Mouse (Mus musculus) liver, embryonic 12.5 days (tissue): ENCODE results near the gene Sntg2. TPM values are rescaled to one million over a fixed set of nuclear protein-coding genes. Genes with fewer than 3 reads are reported as not detected.

ENCODE experiments used
- ATAC-seq: fragments of 200-750 bp; cut with Nextera tagmentation; 2 replicates; pipeline ENCODE4 v1.8.0; 2017; ENCODE audit warnings: moderate number of reproducible peaks, mild to moderate bottlenecking, moderate library complexity
- H3K27ac ChIP-seq: fragments of 300-500 bp; sonication (generic); 2 replicates; pipeline ENCODE4 v1.5.1; 2016; ENCODE audit warnings: mild to moderate bottlenecking
- H3K27me3 ChIP-seq: fragments of 300-500 bp; sonication (generic); replicated peaks from 2 replicates; pipeline ENCODE4 v1.6.1; 2016; ENCODE audit warnings: mild to moderate bottlenecking, moderate library complexity
- H3K36me3 ChIP-seq: fragments of 300-500 bp; sonication (generic); 2 replicates; pipeline ENCODE4 v1.6.1; 2016; ENCODE audit warnings: mild to moderate bottlenecking, moderate library complexity
- H3K4me1 ChIP-seq: fragments of 300-500 bp; sonication (generic); 2 replicates; pipeline ENCODE4 v1.6.1; 2016
- H3K4me2 ChIP-seq: fragments of 300-500 bp; sonication (generic); 2 replicates; pipeline ENCODE4 v1.6.1; 2016; ENCODE audit warnings: mild to moderate bottlenecking, moderate library complexity
- H3K4me3 ChIP-seq: fragments of 300-500 bp; sonication (generic); 2 replicates; pipeline ENCODE4 v1.5.1; 2016; ENCODE audit warnings: mild to moderate bottlenecking, moderate library complexity
- H3K9ac ChIP-seq: fragments of 300-500 bp; sonication (generic); 2 replicates; pipeline ENCODE4 v1.6.1; 2016; ENCODE audit warnings: mild to moderate bottlenecking, moderate library complexity
- H3K9me3 ChIP-seq: fragments of 300-500 bp; sonication (generic); replicated peaks from 2 replicates; pipeline ENCODE4 v1.6.1; 2016; ENCODE audit warnings: mild to moderate bottlenecking, moderate library complexity
- WGBS: fragments of 180-500 bp; shearing (Covaris S2); methylation state at CpG from one replicate; pipeline ENCODE4 v1.1.7; 2016; ENCODE audit not compliant: insufficient replicate concordance; 5-methylcytosine and 5-hydroxymethylcytosine counted together
- polyA plus RNA-seq: library from polyadenylated mRNA; unstranded; fragments of >200 nt; fragmentation: Nextera tagmentation; extraction: Ambion mirVana; gene quantifications from 2 replicates; pipeline ENCODE4 v1.2.1, GENCODE M21; 2016

Sntg2 gene
- 0.39 and 0.51 TPM in 2 replicates for polyA plus RNA-seq

DNA sequence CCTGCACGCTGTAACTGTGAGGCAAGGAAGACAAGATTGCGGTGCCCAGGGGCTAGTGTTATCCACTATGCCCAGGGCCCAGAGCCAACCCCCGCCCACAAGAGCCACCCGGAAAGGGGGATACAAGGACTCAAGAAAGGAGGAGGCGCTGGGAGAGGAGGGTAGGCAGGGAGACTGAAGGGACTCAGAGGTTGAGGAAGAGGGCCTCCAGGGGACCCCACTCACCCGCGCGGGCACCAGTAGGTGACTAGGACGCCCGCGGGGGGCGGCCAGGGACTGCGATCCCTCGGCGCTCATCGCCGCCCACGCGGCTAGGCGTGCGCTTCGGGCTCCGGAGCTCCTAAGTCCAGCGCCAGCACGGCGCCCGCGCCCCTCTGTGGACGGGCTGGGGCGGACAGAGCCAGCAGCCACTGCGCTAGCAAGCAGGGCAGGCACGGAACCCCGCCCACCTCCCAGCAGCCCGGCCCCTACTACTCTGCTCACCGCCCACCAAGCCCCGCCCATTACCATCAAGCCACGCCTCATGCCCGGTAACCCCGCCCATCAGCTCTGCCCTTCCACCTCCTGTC lies at the start of gene Sntg2:
Gene Sntg2 (minus strand): TSS at position 443 of the 569 bp plus-strand sequence.
- peak; percentile 88 for ATAC-seq
- Histone ChIP-seq H3K27ac (no peak within 1 kb of the TSS), H3K4me2 (peak within 1 kb of the TSS; percentile 70), H3K4me1 (peaks cover 9% of the 10 kb centered on the region; the same call in 1 of the 2 replicates), H3K9me3 (no peaks in the 10 kb centered on the region), H3K36me3 (no peaks in the 10 kb centered on the region), H3K4me3 (peak within 1 kb of the TSS; percentile 42), H3K27me3 (peaks cover 19% of the 10 kb centered on the region), H3K9ac (0 out of 2 replicates have a peak within 1 kb of the TSS, but pooled peaks have one; percentile 17)
- 1% methylated on average over 37 of the region's 39 CpGs for WGBS

DNA sequence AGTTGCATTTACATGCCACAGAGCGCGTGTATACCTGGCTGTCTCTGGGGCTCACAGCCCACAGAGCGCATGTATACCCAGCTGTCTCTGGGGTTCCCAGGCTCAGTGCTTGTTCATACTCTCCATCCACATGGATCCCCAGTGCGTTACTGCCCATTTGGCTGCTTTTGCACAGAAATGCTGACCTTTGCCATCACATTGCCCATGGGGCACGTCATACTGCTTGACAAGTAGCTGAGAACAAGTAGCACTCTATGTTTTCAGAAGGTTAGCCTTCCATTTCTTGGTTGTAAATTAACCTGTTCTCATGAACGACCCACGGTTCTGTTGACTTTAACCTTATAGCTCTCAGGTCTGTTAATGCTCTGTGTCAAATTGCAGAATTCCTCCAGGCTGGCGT lies 43.4 kb upstream of the Sntg2 start:
- Histone ChIP-seq H3K4me1 (no peaks in the 10 kb centered on the region), H3K27me3 (no peaks in the 10 kb centered on the region), H3K27ac (no peak overlapping the region), H3K36me3 (no peaks in the 10 kb centered on the region), H3K4me2 (no peak overlapping the region), H3K9ac (no peak overlapping the region), H3K4me3 (no peak overlapping the region), H3K9me3 (peaks cover 6% of the 10 kb centered on the region; the same call in 1 of the 2 replicates)
- WGBS, result 69% methylated on average over 8 of the region's 8 CpGs
- no peak for ATAC-seq

DNA sequence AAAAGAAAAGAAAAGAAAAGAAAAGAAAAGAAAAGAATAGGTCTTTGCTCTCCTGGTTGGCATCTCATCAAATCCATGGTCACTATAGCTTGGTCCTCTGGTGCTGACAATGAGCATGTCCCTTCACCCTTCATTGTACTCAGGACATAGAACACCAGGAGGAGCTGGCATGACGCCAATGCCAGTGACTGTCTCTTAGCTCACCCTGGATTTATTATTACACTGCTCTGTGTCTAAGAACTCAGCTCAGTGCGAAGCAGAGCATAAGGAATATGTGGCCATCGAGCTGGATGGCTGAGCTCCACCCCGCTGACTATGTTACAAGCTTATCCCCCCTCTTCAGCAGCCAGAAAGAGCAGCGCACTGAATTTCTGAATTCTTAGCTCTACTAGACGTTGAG lies 42.8 kb upstream of the Sntg2 start:
- Histone ChIP-seq H3K9ac (no peak overlapping the region), H3K4me3 (no peak overlapping the region), H3K27me3 (no peaks in the 10 kb centered on the region), H3K4me2 (no peak overlapping the region), H3K4me1 (no peaks in the 10 kb centered on the region), H3K9me3 (peaks cover 6% of the 10 kb centered on the region; the same call in 1 of the 2 replicates), H3K36me3 (no peaks in the 10 kb centered on the region), H3K27ac (no peak overlapping the region)
- WGBS, result 63% methylated on average over 6 of the region's 6 CpGs
- no peak for ATAC-seq

DNA sequence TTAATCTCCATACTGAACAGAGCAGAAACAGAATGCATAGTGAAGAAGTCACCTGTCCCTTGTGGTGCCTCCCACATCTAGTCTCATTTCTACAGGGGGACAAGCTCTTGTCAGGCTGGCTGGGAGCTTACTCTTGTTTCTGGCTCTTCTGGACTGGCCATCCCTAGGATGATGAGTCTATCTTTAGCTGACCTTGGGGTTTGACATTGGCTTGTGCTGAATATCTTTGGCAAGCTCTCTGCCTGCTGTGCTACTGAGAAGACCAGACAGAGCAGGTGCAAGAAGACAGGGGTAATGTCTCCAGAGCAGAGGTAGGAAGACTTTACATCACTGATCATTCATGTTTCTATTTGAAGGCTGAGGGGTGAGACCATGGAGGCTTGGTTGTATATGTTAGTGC lies 29.5 kb upstream of the Sntg2 start:
- Histone ChIP-seq H3K4me1 (no peaks in the 10 kb centered on the region), H3K9ac (no peak overlapping the region), H3K4me2 (no peak overlapping the region), H3K36me3 (no peaks in the 10 kb centered on the region), H3K9me3 (no peaks in the 10 kb centered on the region), H3K27ac (no peak overlapping the region), H3K27me3 (no peaks in the 10 kb centered on the region), H3K4me3 (no peak overlapping the region)
- no peak for ATAC-seq

DNA sequence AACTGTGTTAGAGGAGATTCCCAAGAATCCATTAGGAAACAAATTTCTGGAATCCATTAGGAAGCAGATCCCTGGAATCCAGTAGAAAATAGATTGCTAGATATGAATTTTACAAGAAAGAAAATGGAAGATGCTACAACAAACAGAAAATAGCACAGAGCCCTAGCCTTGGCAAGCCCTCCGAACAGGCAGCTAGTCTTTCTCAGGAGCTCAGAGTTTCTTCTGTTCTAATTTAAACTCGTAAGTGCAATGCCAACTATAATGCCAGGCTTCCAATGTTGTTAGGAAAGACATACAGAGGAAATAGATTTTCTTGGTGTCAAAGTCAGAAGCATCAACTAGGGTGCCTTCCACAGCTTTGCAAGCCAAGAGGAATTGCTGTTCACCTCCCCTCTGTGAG lies 27.4 kb upstream of the Sntg2 start:
- Histone ChIP-seq H3K27me3 (no peaks in the 10 kb centered on the region), H3K4me3 (no peak overlapping the region), H3K9me3 (no peaks in the 10 kb centered on the region), H3K9ac (no peak overlapping the region), H3K36me3 (no peaks in the 10 kb centered on the region), H3K27ac (no peak overlapping the region), H3K4me1 (no peaks in the 10 kb centered on the region), H3K4me2 (no peak overlapping the region)
- ATAC-seq, result no peak
- WGBS, result 59% methylated on average over 2 of the region's 2 CpGs

DNA sequence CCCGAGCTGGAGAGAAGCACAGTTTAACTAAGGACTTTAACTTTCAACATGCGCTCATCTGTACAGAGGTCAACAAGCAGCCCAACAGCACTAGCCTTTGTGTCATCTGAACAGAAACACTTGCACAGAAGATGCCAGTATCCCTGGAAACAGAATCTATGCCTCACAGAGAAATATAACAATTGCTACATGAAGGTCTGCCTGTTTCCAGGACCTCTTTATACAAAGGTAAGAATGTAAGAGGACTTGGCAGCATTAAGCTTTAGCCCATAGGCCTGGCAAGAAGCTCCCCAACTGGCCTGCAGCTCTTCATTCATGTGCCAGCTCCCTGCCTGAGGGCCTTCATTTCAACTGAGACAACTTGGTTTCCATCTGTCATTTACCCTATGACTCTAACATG lies 26.9 kb upstream of the Sntg2 start:
- Histone ChIP-seq H3K4me3 (no peak overlapping the region), H3K9me3 (no peaks in the 10 kb centered on the region), H3K36me3 (no peaks in the 10 kb centered on the region), H3K27me3 (no peaks in the 10 kb centered on the region), H3K4me1 (no peaks in the 10 kb centered on the region), H3K4me2 (no peak overlapping the region), H3K27ac (no peak overlapping the region), H3K9ac (no peak overlapping the region)
- WGBS, result 67% methylated on average over 2 of the region's 2 CpGs
- no peak for ATAC-seq

DNA sequence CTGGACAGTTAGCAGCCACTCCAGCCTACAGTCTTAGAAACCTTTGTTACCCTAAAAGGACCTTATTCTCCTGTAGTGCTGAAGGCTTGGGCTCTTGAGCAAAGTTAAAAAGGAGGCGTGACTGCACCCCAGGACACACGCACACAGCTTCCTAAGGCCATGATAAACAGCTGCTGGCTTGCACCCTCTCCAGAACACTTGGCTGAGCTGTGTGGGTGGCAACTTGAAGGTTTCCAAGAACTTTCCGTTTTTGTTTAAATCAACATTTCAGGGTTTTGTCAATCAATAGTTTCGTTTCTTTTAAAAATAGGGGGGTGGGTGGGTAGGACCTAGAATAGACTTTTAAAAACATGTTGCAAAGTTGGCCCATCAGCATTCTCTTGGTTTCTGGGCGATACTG lies 882 bp downstream of the Sntg2 start:
- H3K27ac ChIP-seq, result no peak overlapping the region

DNA sequence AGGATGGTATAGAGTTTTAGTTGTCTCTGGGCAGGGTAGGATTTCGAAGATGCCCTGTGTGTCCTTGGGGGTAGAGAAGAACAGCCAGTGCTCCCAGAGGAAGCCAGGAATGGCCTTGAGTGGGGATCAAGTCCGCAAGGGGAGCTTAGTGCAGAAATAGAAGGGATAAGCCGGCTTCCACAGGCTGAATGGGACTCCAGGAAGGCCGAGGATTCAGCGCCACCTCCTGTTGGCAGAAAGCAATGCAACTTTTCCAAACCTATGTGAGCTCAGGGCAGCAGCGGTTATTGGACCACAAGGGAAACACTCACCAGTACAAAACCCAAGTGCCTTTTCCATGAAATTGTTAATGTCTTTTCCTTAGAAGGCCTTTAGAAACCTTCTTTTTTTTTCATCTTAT lies 3.4 kb downstream of the Sntg2 start:
- H3K27me3 ChIP-seq, result peaks cover 19% of the 10 kb centered on the region
- no peak overlapping the region for H3K9ac ChIP-seq
- H3K9me3 ChIP-seq, result no peaks in the 10 kb centered on the region
- no peak for ATAC-seq
- no peak overlapping the region for H3K4me2 ChIP-seq
- H3K4me1 ChIP-seq, result peaks cover 9% of the 10 kb centered on the region; the same call in 1 of the 2 replicates
- no peak overlapping the region for H3K4me3 ChIP-seq
- 9% methylated on average over 6 of the region's 6 CpGs for WGBS
- H3K36me3 ChIP-seq, result no peaks in the 10 kb centered on the region
- no peak overlapping the region for H3K27ac ChIP-seq

More for the DNA sequence above, 882 bp downstream of the Sntg2 start:
- 43% methylated on average over 5 of the region's 5 CpGs for WGBS
- peaks cover 9% of the 10 kb centered on the region; the same call in 1 of the 2 replicates for H3K4me1 ChIP-seq
- H3K27me3 ChIP-seq, result peaks cover 19% of the 10 kb centered on the region
- ATAC-seq, result no peak
- H3K36me3 ChIP-seq, result no peaks in the 10 kb centered on the region
- peak overlapping the region; percentile 70; the same call in 1 of the 2 replicates for H3K4me2 ChIP-seq
- no peaks in the 10 kb centered on the region for H3K9me3 ChIP-seq
- H3K4me3 ChIP-seq, result no peak overlapping the region
- H3K9ac ChIP-seq, result no peak overlapping the region

DNA sequence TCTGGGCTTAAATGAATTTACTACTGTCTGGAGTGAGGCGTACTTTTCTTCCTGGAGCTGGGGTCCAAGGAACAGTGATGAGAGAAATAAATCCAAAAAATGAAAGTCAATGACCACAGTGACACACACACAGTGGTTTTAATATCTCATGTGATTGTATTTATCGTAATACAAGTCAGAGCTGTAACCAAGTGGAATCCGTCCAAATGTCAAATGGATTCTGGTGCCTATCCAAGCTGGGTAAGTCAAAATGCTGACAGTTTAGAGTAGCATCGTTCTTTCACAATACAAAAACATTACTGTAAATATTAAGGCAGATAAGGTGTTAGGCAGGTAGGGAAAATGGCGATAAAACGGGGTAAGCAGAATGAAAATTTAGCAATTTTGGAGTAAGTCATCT lies 4.0 kb downstream of the Sntg2 start:
- H3K4me1 ChIP-seq, result peaks cover 9% of the 10 kb centered on the region; the same call in 1 of the 2 replicates
- 62% methylated on average over 6 of the region's 6 CpGs for WGBS
- ATAC-seq, result no peak
- H3K27me3 ChIP-seq, result peaks cover 19% of the 10 kb centered on the region
- H3K27ac ChIP-seq, result no peak overlapping the region
- no peaks in the 10 kb centered on the region for H3K36me3 ChIP-seq
- no peak overlapping the region for H3K4me3 ChIP-seq
- no peak overlapping the region for H3K9ac ChIP-seq
- H3K9me3 ChIP-seq, result no peaks in the 10 kb centered on the region
- H3K4me2 ChIP-seq, result no peak overlapping the region

DNA sequence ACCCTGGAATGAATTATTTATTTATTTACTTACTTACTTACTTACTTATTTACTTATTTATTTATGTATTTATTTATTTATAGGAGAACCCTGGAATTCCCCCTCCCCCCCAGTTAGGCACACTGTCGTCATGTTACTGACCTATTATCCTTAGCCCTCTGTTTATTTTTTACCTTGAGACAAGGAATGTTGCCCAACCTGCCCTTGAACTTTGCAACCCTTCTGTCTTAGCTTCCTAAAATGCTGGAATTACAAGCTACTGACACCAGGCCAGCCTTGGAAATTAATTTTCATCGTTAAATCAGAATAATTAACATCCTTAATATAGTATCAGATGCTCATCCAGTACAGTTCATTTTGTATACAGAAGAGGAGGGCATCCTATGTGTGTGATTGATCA lies 10.9 kb downstream of the Sntg2 start:
- no peaks in the 10 kb centered on the region for H3K4me1 ChIP-seq
- H3K9ac ChIP-seq, result no peak overlapping the region
- H3K27me3 ChIP-seq, result no peaks in the 10 kb centered on the region
- ATAC-seq, result no peak
- no peak overlapping the region for H3K4me3 ChIP-seq
- no peaks in the 10 kb centered on the region for H3K9me3 ChIP-seq
- H3K4me2 ChIP-seq, result no peak overlapping the region
- no peak overlapping the region for H3K27ac ChIP-seq
- WGBS, result 37% methylated on average over 2 of the region's 2 CpGs
- no peaks in the 10 kb centered on the region for H3K36me3 ChIP-seq

DNA sequence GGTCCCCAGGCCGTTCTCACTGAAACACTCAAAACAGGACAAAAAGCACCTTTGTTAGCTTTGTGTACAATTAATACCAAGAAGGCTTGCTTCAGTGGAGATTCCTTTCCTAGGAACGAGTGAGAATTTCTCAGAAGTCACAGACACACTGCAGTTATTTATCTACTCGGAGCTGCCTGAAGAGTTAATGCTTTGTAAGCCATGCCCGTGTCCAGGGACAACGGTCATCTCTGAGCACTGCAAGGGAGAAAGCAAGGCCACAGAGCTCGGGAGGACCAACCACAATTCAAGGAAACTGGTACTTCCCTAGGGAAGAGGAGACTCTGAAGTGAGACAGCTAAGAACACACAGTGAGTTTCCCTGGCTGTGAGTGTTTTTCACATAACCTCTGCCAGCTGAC lies 15.5 kb downstream of the Sntg2 start:
- H3K36me3 ChIP-seq, result no peaks in the 10 kb centered on the region
- H3K4me1 ChIP-seq, result no peaks in the 10 kb centered on the region
- no peaks in the 10 kb centered on the region for H3K9me3 ChIP-seq
- ATAC-seq, result no peak
- no peak overlapping the region for H3K4me2 ChIP-seq
- 52% methylated on average over 6 of the region's 6 CpGs for WGBS
- H3K27me3 ChIP-seq, result no peaks in the 10 kb centered on the region
- H3K27ac ChIP-seq, result no peak overlapping the region
- H3K4me3 ChIP-seq, result no peak overlapping the region
- H3K9ac ChIP-seq, result no peak overlapping the region

DNA sequence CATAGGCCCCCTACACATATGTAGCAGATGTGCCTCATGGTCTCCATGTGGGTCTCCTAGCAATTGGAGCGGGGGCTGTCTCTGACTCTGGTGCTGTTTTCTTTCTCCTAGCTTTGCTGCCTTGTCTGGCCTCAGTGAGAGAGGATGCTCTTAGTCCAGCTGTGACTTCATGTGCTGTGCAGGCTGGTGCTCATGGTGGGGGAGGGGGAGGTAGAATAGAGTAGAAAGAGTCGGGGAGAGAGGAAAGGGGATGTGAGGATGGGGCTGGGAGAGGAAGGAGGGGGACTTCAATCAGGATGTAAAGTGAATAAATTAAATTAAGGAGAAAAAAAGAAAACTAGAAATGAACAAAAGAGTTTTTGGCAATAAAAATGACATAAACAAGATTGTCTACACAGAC lies 20.8 kb downstream of the Sntg2 start:
- Histone ChIP-seq H3K36me3 (no peaks in the 10 kb centered on the region), H3K9ac (no peak overlapping the region), H3K4me1 (no peaks in the 10 kb centered on the region), H3K27ac (no peak overlapping the region), H3K27me3 (no peaks in the 10 kb centered on the region), H3K9me3 (no peaks in the 10 kb centered on the region), H3K4me2 (no peak overlapping the region), H3K4me3 (no peak overlapping the region)
- ATAC-seq, result no peak
- 63% methylated on average over 2 of the region's 2 CpGs for WGBS

DNA sequence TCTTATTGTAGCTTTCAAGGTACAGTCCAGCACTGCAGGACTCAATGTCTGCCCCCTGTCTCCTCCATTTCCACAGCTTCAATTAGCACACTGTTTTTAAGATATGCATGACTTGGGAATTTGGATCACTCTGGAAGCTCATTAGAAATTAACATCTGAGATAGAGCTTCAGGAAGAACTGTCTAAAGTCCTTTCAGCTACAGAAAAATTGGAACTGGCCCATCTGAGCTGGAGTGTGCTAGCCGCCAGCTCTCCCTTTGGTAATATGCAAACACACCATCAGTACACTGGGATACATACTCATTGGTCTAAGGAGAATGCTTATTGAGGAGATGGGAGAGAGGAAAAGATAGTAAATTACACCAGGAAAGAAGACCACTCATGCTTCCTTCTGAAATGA lies 25.1 kb downstream of the Sntg2 start:
- Histone ChIP-seq H3K4me2 (no peak overlapping the region), H3K4me3 (no peak overlapping the region), H3K9me3 (no peaks in the 10 kb centered on the region), H3K4me1 (no peaks in the 10 kb centered on the region), H3K9ac (no peak overlapping the region), H3K27ac (no peak overlapping the region), H3K27me3 (no peaks in the 10 kb centered on the region), H3K36me3 (no peaks in the 10 kb centered on the region)
- WGBS, result 69% methylated on average over 1 of the region's 1 CpGs
- no peak for ATAC-seq
